ENCODE assay signal across 22 mouse cellular contexts in genomic region chr7:97042981-97043380, GRCm38 (mm10). TPM values are rescaled to one million over a fixed set of nuclear protein-coding genes. Genes with fewer than 3 reads are reported as not detected.
DNase-seq lines count a peak whose midpoint lies in the region; ATAC-seq and TF ChIP-seq lines count a peak whose summit lies in the region.
"Had no signal": no experiment of that assay in that cellular context is flagged by ENCODE, and none has a peak within 500 bp of the region (broad histone marks: within the 10 kb centered on the region; RNA-seq: fewer than 3 reads in every experiment).

No protein-coding gene starts in this region.

- H3K36me3 ChIP-seq in kidney, postnatal 0 days (ENCODE audit: insufficient read depth, low read length): no peaks in the 10 kb centered on the region
- H3K36me3 ChIP-seq in kidney, adult 2 months (ENCODE audit: control insufficient read depth, insufficient read depth, low read length): 0 out of 2 replicates have a peak, but pooled peaks cover 2% of the 10 kb centered on the region
- no peaks in the 10 kb centered on the region; the same call in 1 of the 2 replicates for H3K36me3 ChIP-seq in lung, embryonic 16.5 days (ENCODE audit: control insufficient read depth, insufficient read depth, low read length)
- 0 out of 2 replicates have a peak, but pooled peaks cover 3% of the 10 kb centered on the region for H3K36me3 ChIP-seq in ES-Bruce4 (ENCODE audit: control insufficient read depth, insufficient read depth, low read length, poor library complexity, severe bottlenecking)
- H3K36me3 ChIP-seq: heart, embryonic 15.5 days had no signal

- H3K27me3 ChIP-seq in kidney, postnatal 0 days (ENCODE audit: insufficient read depth, low read length): no peaks in the 10 kb centered on the region
- H3K27me3 ChIP-seq in kidney, adult 2 months (replicated peaks; ENCODE audit: control insufficient read depth, insufficient read depth, low read length): no peaks in the 10 kb centered on the region
- H3K27me3 ChIP-seq in lung, embryonic 16.5 days (ENCODE audit: control insufficient read depth, insufficient read depth, low read depth, low read length): no peaks in the 10 kb centered on the region
- H3K27me3 ChIP-seq in ES-Bruce4 (ENCODE audit: control insufficient read depth, insufficient read depth, low read length, poor library complexity, severe bottlenecking): no peaks in the 10 kb centered on the region
- H3K27me3 ChIP-seq: heart, embryonic 15.5 days; hindbrain, embryonic 13.5 days; limb, embryonic 15.5 days had no signal

- ATAC-seq in kidney, postnatal 0 days (replicated peaks; ENCODE audit: low FRiP score, low read depth): peak; percentile 63; the same call in 1 of the 2 replicates
- peak; percentile 34; the same call in 1 of the 2 replicates for ATAC-seq in lung, embryonic 16.5 days (ENCODE audit: low read depth)
- ATAC-seq: forebrain, embryonic 14.5 days had no signal

- no peak overlapping the region for H3K4me2 ChIP-seq in kidney, postnatal 0 days (ENCODE audit: low read length)
- H3K4me2 ChIP-seq in lung, embryonic 16.5 days (ENCODE audit: low read depth, low read length): no peak overlapping the region
- H3K4me2 ChIP-seq: heart, embryonic 15.5 days; hindbrain, embryonic 13.5 days; limb, embryonic 15.5 days; midbrain, embryonic 11.5 days had no signal

- TF ChIP-seq CTCF in kidney, postnatal 0 days (IDR thresholded peaks at IDR 0.05; ENCODE audit: low read depth): no peak
- TF ChIP-seq CTCF in kidney, adult 2 months (conservative IDR thresholded peaks at IDR 0.05; ENCODE audit: insufficient read depth, insufficient read length, low read depth, low read length): no peak
- no peak for TF ChIP-seq CTCF in lung, adult 2 months (IDR thresholded peaks at IDR 0.05; ENCODE audit: insufficient read depth, low read length)
- TF ChIP-seq CTCF in ES-Bruce4 (IDR thresholded peaks at IDR 0.05; ENCODE audit: low read depth, low read length): no peak

- H3K4me3 ChIP-seq in kidney, postnatal 0 days (replicated peaks; ENCODE audit: low read depth, low read length): no peak overlapping the region
- no peak overlapping the region for H3K4me3 ChIP-seq in kidney, adult 2 months (ENCODE audit: insufficient read depth, low read depth, low read length)
- no peak overlapping the region for H3K4me3 ChIP-seq in lung, embryonic 16.5 days (ENCODE audit: low read length)
- H3K4me3 ChIP-seq in lung, adult 2 months (replicated peaks; ENCODE audit: extremely low read depth, low read depth, low read length): no peak overlapping the region
- no peak overlapping the region for H3K4me3 ChIP-seq in ES-Bruce4 (ENCODE audit: low read depth, low read length)
- H3K4me3 ChIP-seq: heart, embryonic 15.5 days; hindbrain, embryonic 13.5 days; limb, embryonic 15.5 days had no signal

- H3K9ac ChIP-seq in kidney, postnatal 0 days (ENCODE audit: low read depth, low read length): no peak overlapping the region
- no peak overlapping the region for H3K9ac ChIP-seq in lung, embryonic 16.5 days (ENCODE audit: low read length)
- no peak overlapping the region for H3K9ac ChIP-seq in ES-Bruce4 (ENCODE audit: low read depth, poor library complexity, severe bottlenecking)
- H3K9ac ChIP-seq: heart, embryonic 15.5 days; hindbrain, embryonic 13.5 days; limb, embryonic 15.5 days; liver, embryonic 14.5 days had no signal

- H3K9me3 ChIP-seq in kidney, postnatal 0 days (replicated peaks; ENCODE audit: low read length): no peaks in the 10 kb centered on the region
- H3K9me3 ChIP-seq in lung, embryonic 16.5 days (ENCODE audit: control insufficient read depth, low read length): no peaks in the 10 kb centered on the region
- no peaks in the 10 kb centered on the region for H3K9me3 ChIP-seq in ES-Bruce4 (replicated peaks; ENCODE audit: control insufficient read depth, insufficient read depth, low read length, poor library complexity, severe bottlenecking)
- H3K9me3 ChIP-seq: heart, embryonic 15.5 days; hindbrain, embryonic 13.5 days; limb, embryonic 15.5 days had no signal

- WGBS in kidney, postnatal 0 days: 96% methylated on average over 1 of the region's 1 CpGs
- 97% methylated on average over 1 of the region's 1 CpGs for WGBS in kidney, adult 2 months
- 65% methylated on average over 1 of the region's 1 CpGs for WGBS in lung, embryonic 16.5 days
- 75% methylated on average over 1 of the region's 1 CpGs for WGBS in lung, adult 2 months

- DNase-seq in kidney, postnatal 0 days (ENCODE audit: low spot score): no peak
- DNase-seq in kidney, adult 2 months: no peak
- no peak for DNase-seq in lung, adult 2 months
- peak; percentile 72 for DNase-seq in R1 (ENCODE audit: low read depth, low spot score)
- DNase-seq in cerebellum, adult 18-20 months: no peak
- DNase-seq in right cerebral cortex, postnatal 14 days: no peak
- DNase-seq: adrenal gland, adult 2 months; cerebellum, adult 11-12 months; cerebellum, postnatal 14 days; heart, postnatal 36 days; layer of hippocampus, adult 9-11 months; right cerebral cortex, postnatal 4 days; thymus, adult 2 months; thymus, postnatal 4 days had no signal

- H3K27ac ChIP-seq in kidney, postnatal 0 days: no peak overlapping the region
- no peak overlapping the region for H3K27ac ChIP-seq in kidney, adult 2 months (ENCODE audit: insufficient read depth, low read depth, low read length)
- H3K27ac ChIP-seq in lung, embryonic 16.5 days (ENCODE audit: low read length): no peak overlapping the region
- H3K27ac ChIP-seq in ES-Bruce4 (ENCODE audit: insufficient read depth, low read length): no peak overlapping the region
- H3K27ac ChIP-seq: heart, embryonic 15.5 days; hindbrain, embryonic 13.5 days; limb, embryonic 15.5 days; liver, embryonic 14.5 days had no signal

- no peaks in the 10 kb centered on the region for H3K4me1 ChIP-seq in kidney, postnatal 0 days (replicated peaks; ENCODE audit: insufficient read depth, low read length)
- no peaks in the 10 kb centered on the region for H3K4me1 ChIP-seq in kidney, adult 2 months (ENCODE audit: control insufficient read depth, insufficient read depth, low read length)
- H3K4me1 ChIP-seq in lung, embryonic 16.5 days (replicated peaks; ENCODE audit: control insufficient read depth, insufficient read depth, low read length): no peaks in the 10 kb centered on the region
- no peaks in the 10 kb centered on the region for H3K4me1 ChIP-seq in lung, adult 2 months (ENCODE audit: control insufficient read depth, insufficient read depth, low read length)
- H3K4me1 ChIP-seq in ES-Bruce4 (ENCODE audit: control insufficient read depth, insufficient read depth, low read length): peaks cover 2% of the 10 kb centered on the region
- H3K4me1 ChIP-seq: heart, embryonic 15.5 days; hindbrain, embryonic 13.5 days had no signal

- TF ChIP-seq POLR2A in kidney, adult 2 months (IDR thresholded peaks at IDR 0.05; ENCODE audit: low read depth, low read length): no peak
- TF ChIP-seq POLR2A in lung, adult 2 months (IDR thresholded peaks at IDR 0.05; ENCODE audit: borderline replicate concordance, extremely low read depth, low read depth, low read length): no peak
- no peak for TF ChIP-seq POLR2A in ES-Bruce4 (IDR thresholded peaks at IDR 0.05; ENCODE audit: insufficient read depth, low read length)

- TF ChIP-seq EP300 in ES-Bruce4 (IDR thresholded peaks at IDR 0.05; ENCODE audit: insufficient read depth, low read depth, low read length): peak; percentile 76

RNA-seq across cellular contexts. Expression of gene Gab2, which starts 38.4 kb away (rescaled TPM):
- polyA plus RNA-seq in kidney, postnatal 0 days (2015; fragmentation: Nextera tagmentation; extraction: Ambion mirVana): 10.6 and 11.4 TPM in 2 replicates
- polyA plus RNA-seq in kidney, adult 2 months (2012; rRNA removed): 14.6 and 16.5 TPM in 2 replicates
- polyA plus RNA-seq in lung, embryonic 16.5 days (2015; fragmentation: Nextera tagmentation; extraction: Ambion mirVana): 8.9 and 9.1 TPM in 2 replicates
- polyA plus RNA-seq in lung, adult 2 months (2012; rRNA removed): 22.6 and 25.8 TPM in 2 replicates
- 2.6 and 3.5 TPM in 2 replicates for polyA plus RNA-seq in ES-Bruce4 (2011; ENCODE audit: insufficient read depth, insufficient read length, low read depth, missing spikeins)
